Comparison of ENCODE assay signal across 1 mouse cellular context in the genomic region with DNA sequence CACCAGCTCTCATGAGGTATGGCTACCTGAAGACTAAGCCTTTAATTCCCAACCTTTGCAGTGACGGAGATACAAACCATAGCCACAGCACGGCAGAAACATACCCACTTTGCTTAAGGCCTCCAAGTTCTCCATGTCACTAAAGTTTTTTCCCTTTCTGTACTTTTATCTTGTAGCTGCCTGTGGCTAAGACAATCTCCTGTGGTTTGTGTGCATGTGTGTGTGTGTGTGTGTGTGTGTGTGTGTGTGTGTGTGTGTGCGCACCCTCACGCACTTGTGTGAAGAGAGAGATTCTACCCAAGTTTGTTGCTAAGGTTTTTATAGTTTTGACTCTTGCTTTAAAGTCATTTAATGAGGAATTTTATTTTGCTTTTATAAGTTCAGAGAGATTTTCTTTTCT.
TF ChIP-seq lines count a peak whose summit lies in the region.

No protein-coding gene starts in this region.

TF ChIP-seq in MEL, 35 proteins besides CTCF, POLR2A, EP300 and RAD21 (continued from another document):
- no peak for TF ChIP-seq TBP (IDR thresholded peaks at IDR 0.05; ENCODE audit: low read depth, low read length)
- TF ChIP-seq KAT2A (conservative IDR thresholded peaks at IDR 0.05; ENCODE audit: low read depth, low read length): no peak
- TF ChIP-seq ELF1 (IDR thresholded peaks at IDR 0.05; ENCODE audit: low read depth, low read length): no peak
- no peak for TF ChIP-seq MYC (IDR thresholded peaks at IDR 0.05; ENCODE audit: low read depth, low read length)
- TF ChIP-seq USF1 (IDR thresholded peaks at IDR 0.05; ENCODE audit: low read depth, low read length): no peak
- no peak for TF ChIP-seq E2F4 (IDR thresholded peaks at IDR 0.05; ENCODE audit: borderline replicate concordance, low read depth, low read length)
- TF ChIP-seq BHLHE40 (IDR thresholded peaks at IDR 0.05; ENCODE audit: borderline replicate concordance, low read depth, low read length): 0 out of 2 replicates have a peak, but pooled peaks have one; percentile 37
- no peak for TF ChIP-seq MYB (IDR thresholded peaks at IDR 0.05; ENCODE audit: low read depth, low read length)
- TF ChIP-seq GATA1 (IDR thresholded peaks at IDR 0.05; ENCODE audit: low read depth, low read length): 0 out of 2 replicates have a peak, but pooled peaks have one; percentile 16
